Mouse (Mus musculus) layer of hippocampus, adult 9-11 months (tissue): ENCODE measurements at regions not wholly inside any gene's neighbourhood (a gene's known extent, or its start where the extent isn't known, plus 50 kb on each side); places are given as distances from the start of the nearest gene placed in this dataset.

Source experiments
- DNase-seq: peaks from one replicate; pipeline ENCODE4 v3.0.0; 2022

DNA sequence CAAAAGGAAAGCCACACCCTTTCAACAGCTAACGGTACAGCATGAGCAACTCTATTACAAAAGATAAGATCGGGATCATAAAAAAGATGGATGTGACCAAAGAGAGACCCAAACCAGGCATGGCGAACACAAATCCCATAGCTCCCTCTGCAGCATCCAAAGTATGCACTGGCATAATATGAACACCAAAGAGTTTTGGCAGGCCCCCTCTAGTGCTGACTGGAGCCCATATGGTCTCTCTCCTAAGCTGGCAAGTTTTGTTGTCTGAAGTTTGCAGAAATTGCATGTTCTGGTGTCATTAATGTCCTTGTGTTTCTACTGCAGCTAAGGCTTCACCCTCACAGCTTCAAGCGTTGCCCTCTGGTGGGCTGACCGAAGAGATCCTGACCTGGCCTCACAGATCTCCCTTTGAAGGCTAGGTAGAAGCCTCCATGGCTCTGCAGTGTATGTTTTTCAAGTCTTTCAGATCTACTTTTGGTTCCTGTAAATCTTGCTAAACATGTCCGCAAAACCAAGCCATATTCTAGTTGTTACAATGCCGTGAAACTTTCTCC lies 75.7 kb upstream of the Bcl2l14 start:
- DNase-seq: peak; percentile 60

GRCm38 (mm10) chr6:134324001-134324400 lies 72.1 kb upstream of the Bcl2l14 start:
- DNase-seq: no peak

DNA sequence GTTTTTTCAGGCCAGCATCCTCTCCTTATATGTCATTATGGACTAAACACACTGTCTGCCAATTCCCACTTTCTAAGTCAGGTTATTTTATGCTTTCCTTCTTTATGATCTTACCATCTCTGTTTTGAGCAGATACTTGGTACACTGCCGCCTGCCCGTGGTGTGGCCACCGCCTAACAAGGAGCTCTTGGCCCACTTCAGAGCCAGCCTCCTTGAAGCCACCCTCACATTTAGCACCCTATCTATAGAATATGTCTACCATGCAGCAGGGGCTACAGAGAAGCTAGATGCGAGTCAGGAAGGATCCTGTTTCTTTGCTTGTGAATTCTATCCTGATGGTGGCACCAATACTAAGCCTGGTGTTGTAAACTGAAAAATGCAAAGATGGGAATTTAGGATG lies 70.6 kb upstream of the Bcl2l14 start:
- no peak for DNase-seq

DNA sequence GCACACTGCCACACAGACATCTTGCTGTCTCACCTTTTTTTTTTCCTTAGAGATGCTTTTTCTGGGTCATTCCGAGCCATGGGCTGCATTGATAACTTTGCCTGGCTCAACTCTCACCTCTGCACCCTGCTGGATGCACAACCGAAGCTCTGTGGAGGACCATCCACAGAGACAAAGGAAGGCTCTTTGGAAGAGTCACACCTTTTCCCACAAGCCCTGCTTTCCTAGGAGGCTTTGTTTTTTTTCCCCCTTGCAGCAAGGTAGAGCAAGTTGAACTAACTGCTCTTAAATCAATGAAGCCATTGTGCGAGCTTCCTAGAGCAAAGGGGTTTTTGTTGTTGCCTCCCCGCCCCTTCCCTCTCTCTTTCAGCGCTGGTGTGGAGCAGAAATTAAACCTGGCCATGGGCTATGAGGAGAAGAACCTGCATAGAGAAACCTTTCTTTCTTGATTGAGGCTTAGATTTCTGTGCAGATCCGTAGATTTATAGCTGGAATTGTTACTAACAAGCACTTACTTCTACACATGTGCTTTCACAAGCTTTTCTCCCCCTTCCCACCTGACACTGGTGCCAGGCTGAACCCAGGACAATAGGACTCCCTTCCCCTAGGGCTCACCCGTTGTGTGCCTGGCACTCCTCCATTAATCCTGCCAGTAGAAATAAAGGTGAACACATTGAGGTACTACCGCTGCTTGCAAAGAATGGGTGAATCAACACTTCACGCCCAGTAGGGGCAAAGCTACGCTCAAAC lies 66.4 kb upstream of the Bcl2l14 start:
- no peak for DNase-seq

DNA sequence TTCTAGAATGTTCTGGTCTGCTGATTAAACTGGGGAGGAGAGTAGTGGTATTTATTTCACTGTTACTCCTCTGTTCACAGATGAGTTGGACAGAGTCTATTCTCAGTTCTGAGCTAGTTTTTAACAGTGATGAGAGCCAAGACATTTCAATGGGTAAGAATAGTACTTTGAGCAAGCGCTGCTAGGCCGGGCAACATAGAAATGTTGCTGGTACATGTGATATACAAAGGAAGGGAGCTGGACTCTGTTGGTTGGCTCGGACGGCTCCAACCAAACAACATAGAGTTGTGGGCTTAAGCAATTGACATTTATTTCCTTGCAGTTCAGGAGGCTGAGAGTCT lies 65.8 kb upstream of the Bcl2l14 start:
- DNase-seq: no peak

DNA sequence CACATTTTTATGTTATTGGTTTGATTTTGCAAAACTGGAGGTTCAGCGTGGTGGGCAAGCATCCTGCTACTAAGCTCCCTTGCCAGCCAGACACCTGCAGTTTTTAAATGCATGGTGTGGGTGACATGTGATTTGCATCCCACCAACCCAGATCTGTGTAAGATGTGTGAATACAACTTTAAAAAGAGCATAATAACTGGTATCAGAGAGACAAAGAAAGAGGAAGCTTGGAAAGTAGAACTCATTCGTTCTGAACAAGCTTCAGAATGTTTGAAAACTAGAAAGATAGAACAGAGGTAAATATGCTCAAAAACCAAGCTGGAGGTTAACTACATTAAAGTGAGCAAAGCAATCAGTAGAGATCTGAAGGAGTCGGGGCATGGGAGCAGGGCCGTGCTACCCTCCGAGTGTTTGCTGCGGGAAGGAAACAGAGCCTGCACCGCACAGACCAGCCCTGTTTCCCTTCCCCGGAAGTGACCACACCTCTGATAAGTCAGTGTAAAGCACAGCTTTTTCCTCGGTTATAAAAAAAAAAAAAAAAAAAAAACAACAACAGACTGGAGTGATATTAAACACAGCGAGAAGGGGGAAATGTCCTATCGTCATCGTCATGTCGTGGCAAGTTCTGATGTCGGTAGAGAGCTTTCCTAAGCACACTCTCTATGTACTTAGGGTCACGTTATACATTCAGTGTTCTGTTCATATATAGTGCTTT lies 63.2 kb upstream of the Bcl2l14 start:
- DNase-seq: no peak

DNA sequence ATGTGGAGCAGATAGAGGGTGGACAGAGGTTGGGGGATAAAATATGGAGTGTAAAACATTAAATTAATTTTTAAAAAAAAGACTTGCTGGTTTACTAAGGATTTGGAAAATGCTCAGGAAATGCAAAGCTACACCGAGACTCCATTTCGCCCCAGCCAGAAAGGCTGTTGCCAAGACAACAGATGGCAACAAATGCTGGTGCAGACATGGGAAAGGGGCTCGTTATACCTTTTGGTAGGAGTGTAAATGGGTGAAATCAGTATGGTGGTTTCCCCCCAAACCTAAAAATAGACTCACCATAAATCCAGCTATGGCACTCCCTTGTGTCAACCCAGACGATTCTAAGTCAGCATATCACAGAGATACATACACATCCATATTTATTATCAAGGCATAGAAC lies 60.4 kb upstream of the Bcl2l14 start:
- no peak for DNase-seq

DNA sequence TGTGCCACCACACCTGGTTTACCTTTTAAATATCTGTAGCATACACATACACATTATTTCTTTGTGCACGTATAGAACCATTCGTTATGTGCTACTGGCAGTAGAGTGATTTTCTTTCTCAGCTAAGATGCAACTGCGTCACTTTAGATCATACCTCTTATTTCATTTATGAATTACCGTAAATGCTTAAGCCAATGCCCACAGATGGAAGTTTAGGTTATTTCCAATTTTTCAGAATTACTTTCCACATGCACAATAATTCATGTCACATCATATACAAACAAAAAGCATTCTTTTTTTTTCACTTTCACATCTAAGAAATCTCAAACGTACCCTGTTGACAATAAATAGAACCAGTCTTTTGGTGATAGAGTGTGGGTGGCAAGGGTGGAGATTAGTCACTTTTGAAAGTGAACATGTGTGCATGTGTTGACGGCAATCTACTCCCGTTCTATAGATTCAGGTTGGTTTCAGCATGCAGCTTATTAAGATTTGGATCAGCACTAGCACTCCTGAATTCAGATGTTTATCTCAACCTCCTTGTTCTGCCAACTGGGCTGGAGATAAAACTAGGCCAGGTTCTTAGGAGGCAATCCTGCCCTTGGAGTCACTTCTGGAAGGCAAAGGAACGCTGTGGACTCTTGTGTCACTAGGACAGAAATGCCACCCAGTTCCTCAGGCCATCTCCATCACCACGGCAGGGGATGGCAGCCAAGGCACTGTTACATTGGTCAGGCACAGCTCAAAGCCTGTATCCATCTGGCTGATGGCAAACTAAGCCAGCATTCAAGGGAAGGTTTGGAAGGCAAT lies 53.1 kb upstream of the Bcl2l14 start:
- no peak for DNase-seq

DNA sequence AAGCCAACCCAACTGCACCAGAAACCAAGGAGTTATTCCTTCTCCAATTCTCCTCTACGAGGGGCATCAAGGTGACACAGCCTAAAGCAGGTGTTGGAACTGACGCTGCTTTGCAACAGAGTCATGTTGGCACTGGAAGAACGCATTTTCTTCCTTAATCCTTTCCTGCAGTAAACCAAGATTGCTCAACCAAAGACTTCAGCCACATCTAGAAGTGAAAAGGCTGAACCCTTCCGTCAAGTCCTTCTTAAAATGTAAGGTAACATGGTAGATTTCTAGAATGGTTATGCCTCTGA lies 52.6 kb upstream of the Bcl2l14 start:
- DNase-seq: no peak
